Mouse (Mus musculus) CD4-positive, CD25-positive, alpha-beta regulatory T cell, adult 9 weeks (primary cell): ENCODE results near the gene Olfr805. TPM values are rescaled to one million over a fixed set of nuclear protein-coding genes. Genes with fewer than 3 reads are reported as not detected.

ENCODE experiments used
- polyA plus RNA-seq: library from polyadenylated mRNA; unstranded; fragments of 100-300 nt; shearing (Covaris generic); gene quantifications from one replicate; pipeline ENCODE4 v1.2.1, GENCODE M21; 2017

The Olfr805 gene
- not detected for polyA plus RNA-seq

DNA sequence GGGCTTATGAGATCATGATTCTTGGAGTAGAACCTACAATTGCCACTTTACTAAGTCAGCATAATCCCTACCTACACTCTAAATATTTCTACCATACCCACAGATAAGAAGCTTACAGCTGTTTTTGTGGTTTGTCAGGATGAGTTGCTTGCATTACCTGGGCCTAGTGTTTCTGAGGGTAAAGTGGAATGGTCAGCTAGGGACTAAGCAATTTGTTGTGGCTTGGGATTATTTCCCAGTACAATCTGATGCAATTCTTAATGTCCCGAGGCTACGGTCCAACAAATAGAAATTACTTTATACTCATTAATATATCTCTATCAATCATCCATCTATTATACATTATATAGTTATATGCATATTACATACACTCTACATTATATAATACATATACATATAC, at the start of gene Olfr805:
Gene Olfr805 (minus strand): TSS at position 101 of the 400 bp plus-strand sequence.

DNA sequence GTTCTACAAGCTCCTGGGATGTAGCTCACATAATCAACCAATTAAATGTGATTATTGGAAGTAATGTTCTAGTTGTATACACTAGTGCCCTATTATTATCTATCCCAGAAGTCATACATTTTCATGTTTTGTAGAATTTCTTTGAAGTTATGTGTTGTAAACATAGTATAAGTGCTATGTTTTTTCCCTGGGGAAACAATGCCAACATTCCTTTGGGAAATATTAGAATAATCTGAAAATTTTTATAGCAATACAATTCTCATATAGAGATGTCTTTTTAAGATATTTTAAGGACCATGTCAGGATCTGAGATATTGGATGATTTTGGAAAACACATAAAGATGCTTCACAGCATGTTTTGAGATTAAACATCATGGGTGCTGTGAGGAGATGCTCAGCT, 45.2 kb upstream of the Olfr805 start, which contains the start of gene Olfr809:
Gene Olfr809 (plus strand): TSS at position 301 of the 400 bp plus-strand sequence.

DNA sequence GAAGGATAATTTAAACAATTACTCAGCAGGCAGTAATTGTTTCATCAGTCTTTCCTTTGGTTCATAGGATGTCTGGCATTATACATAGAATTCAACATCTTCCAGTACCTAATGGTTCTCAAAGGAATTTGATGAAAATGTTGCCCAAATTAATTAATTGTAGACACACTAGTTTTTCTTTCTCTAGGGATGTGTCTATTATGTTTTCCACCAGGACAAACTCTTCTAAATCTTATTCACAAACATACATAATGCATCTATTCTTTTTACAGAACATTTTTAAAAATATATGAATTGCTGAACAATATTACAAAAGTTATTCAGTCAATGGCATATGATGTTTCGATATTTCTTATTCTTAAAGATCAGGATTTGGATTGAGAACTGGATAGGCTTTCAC, 36.0 kb upstream of the Olfr805 start, which contains the start of gene Olfr808:
Gene Olfr808 (plus strand): TSS at position 301 of the 400 bp plus-strand sequence.

DNA sequence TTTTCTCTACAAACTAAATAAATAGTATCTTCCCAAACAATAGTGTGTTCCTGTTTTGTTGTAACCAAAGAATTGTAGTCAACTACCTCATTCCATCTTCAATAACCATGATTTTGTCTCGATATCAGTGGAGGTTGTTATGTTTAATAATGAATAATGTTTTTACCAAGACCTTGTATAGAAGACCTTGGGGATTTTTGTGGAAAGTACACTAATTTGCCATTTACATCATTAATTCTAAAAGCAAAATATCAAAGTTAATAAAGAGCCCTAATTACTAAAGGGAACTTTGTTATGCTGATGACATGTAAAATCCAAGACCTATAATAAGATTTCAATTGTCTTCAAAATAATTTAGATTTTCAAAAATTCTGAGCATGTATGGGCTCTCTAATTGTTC, 28.5 kb upstream of the Olfr805 start, which contains the start of gene Olfr807:
Gene Olfr807 (minus strand): TSS at position 101 of the 400 bp plus-strand sequence.

DNA sequence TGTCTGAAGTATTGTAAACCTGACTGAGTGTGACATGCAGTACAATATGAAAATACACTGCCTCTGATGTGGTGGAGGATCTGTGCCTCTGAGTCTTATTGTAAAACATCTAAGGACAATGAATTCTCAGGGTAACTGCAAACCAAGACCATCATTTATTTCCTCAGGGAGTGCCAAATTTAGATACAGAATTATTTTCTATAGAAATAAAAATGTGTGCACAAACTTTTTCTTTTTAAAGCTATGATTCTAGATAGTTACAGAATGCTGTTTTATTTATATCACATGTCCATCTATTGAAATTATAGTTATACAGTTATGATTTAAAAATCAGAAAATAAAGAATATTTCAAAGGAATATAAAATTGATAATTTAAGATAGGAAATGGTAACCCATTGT, 12.6 kb upstream of the Olfr805 start, which contains the start of gene Olfr806:
Gene Olfr806 (minus strand): TSS at position 101 of the 400 bp plus-strand sequence.

DNA sequence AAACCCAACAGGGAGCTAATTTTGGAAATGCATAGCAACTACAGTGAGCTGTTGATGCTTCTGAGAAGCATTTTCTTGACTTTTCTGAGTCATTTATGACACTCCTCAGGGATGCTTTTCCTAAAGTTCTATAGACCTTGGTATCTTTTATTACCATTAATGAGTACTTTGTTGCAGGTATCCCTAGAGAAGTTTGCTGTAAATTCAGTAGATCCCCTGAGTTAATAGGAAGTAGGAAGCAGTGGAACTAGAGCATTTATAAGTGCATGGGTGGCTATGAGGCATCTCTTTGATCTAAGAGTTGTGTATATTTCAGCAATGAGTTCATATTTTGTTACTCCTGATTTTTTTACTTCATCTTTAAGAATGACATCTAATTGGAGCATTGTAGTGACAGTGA, 26.3 kb downstream of the Olfr805 start, which contains the start of gene Olfr804:
Gene Olfr804 (plus strand): TSS at position 301 of the 400 bp plus-strand sequence.

DNA sequence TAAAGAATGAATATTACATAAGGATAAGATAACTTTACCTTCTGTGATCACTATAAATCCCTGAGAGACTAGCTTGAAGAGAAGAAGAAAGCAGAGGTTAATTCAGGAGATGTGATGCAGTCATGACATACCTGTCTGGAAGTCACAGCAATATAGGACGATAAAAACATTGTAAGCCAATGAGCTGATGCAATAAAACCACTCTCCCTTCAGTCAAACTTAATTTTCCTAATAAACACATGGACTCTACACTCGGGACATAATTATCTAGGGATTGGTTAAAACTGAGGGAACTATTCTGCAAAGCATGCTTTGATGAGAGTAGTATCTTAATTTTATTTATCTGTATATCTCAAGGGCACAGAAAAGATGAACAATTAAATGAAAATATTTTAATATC, 35.0 kb downstream of the Olfr805 start, which contains the start of gene Olfr803:
Gene Olfr803 (minus strand): TSS at position 101 of the 400 bp plus-strand sequence.

DNA sequence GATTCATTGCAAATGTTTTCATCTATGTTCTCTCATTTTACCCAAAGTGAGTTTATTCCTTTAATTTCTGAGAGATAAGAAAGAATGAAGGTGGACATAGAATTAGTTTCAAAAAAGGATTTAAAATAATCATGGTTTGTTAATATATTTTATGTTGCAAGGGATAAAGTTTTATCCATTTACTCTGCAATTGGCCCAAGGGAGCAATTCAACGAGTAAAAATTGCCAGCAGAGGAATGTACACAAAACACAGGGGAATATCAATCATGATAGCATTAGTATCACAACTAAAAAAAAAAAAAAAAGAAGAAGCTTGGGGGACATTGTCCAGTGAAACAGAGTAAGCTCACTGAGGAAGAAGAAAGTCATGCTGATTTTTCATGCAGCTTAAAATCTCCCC, 41.1 kb downstream of the Olfr805 start, which contains the start of gene Olfr802:
Gene Olfr802 (minus strand): TSS at position 101 of the 400 bp plus-strand sequence.

DNA sequence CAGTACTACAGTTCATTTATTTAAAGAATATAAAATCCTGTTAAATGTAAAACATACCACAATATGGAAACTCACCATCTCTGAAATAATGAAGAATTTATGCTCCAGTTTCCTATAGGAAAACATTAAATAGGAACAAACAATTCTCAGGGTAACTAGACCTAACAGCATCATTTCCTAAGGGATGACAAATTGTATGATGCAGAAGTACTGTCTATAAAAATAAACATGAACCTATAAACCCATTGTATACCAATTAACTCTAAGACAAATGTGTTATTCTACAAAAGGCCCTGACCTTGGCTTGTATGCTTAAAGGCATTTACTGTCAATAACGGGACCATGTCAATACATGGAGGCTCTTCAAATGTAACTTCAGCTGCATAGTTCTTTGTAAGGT, 55.4 kb downstream of the Olfr805 start, which contains the start of gene Olfr801:
Gene Olfr801 (minus strand): TSS at position 101 of the 400 bp plus-strand sequence.

Other genes with a start within 250 kb of the Olfr805 start
- gene Olfr789, start 244.6 kb downstream of the Olfr805 start, polyA plus RNA-seq, result not detected
- gene Olfr790, start 230.9 kb downstream of the Olfr805 start, polyA plus RNA-seq, result not detected
- not detected for gene Olfr791, start 207.6 kb downstream of the Olfr805 start, polyA plus RNA-seq
- gene Olfr792, start 190.2 kb downstream of the Olfr805 start, polyA plus RNA-seq, result not detected
- not detected for gene Olfr794, start 161.7 kb downstream of the Olfr805 start, polyA plus RNA-seq
- gene Olfr796, start 116.8 kb downstream of the Olfr805 start, polyA plus RNA-seq, result not detected
- gene Olfr798, start 101.4 kb downstream of the Olfr805 start, polyA plus RNA-seq, result 0.07 TPM
- not detected for gene Olfr799, start 91.9 kb downstream of the Olfr805 start, polyA plus RNA-seq
- gene Olfr800, start 71.7 kb downstream of the Olfr805 start, polyA plus RNA-seq, result not detected
- gene Olfr801, start 55.5 kb downstream of the Olfr805 start, polyA plus RNA-seq, result not detected
- gene Olfr802, start 41.2 kb downstream of the Olfr805 start, polyA plus RNA-seq, result not detected
- not detected for gene Olfr803, start 35.1 kb downstream of the Olfr805 start, polyA plus RNA-seq
- gene Olfr804, start 26.2 kb downstream of the Olfr805 start, polyA plus RNA-seq, result not detected
- gene Olfr806, start 12.5 kb upstream of the Olfr805 start, polyA plus RNA-seq, result not detected
- not detected for gene Olfr807, start 28.4 kb upstream of the Olfr805 start, polyA plus RNA-seq
- gene Olfr808, start 36.1 kb upstream of the Olfr805 start, polyA plus RNA-seq, result not detected
- not detected for gene Olfr809, start 45.3 kb upstream of the Olfr805 start, polyA plus RNA-seq
- gene Olfr810, start 65.5 kb upstream of the Olfr805 start, polyA plus RNA-seq, result not detected
- gene Olfr811, start 75.0 kb upstream of the Olfr805 start, polyA plus RNA-seq, result not detected
- gene Olfr812, start 116.7 kb upstream of the Olfr805 start, polyA plus RNA-seq, result not detected
- gene Olfr813, start 126.0 kb upstream of the Olfr805 start, polyA plus RNA-seq, result not detected
- not detected for gene Olfr814, start 150.5 kb upstream of the Olfr805 start, polyA plus RNA-seq
- not detected for gene Olfr815, start 176.5 kb upstream of the Olfr805 start, polyA plus RNA-seq
- gene Olfr816, start 186.2 kb upstream of the Olfr805 start, polyA plus RNA-seq, result not detected
- not detected for gene Olfr818, start 219.7 kb upstream of the Olfr805 start, polyA plus RNA-seq
- not detected for gene Olfr819, start 237.9 kb upstream of the Olfr805 start, polyA plus RNA-seq
- gene Olfr247, start 246.8 kb upstream of the Olfr805 start, polyA plus RNA-seq, result not detected